Mouse (Mus musculus): ENCODE results near the gene Rabl6. TPM values are rescaled to one million over a fixed set of nuclear protein-coding genes. Genes with fewer than 3 reads are reported as not detected.

Gene Rabl6
- total RNA-seq, 2 experiments from 2014 or later = 128 to 145 TPM

- DNase-seq (ENCODE audit: extremely low spot score in 1 of 2, low spot score in 1 of 2) = no peak
Measured at GRCm38 (mm10) chr2:25596765-25597510, 11.4 kb downstream of the Rabl6 start.

GRCm38 (mm10) chr2:25591863-25592262, 16.5 kb downstream of the Rabl6 start:
- DNase-seq (ENCODE audit: extremely low spot score in 1 of 2, low spot score in 1 of 2) = no peak

GRCm38 (mm10) chr2:25588227-25588907, 20.0 kb downstream of the Rabl6 start:
- no peak for DNase-seq (ENCODE audit: extremely low spot score in 1 of 2, low spot score in 1 of 2)

GRCm38 (mm10) chr2:25587290-25587689, 21.0 kb downstream of the Rabl6 start:
- DNase-seq (ENCODE audit: extremely low spot score in 1 of 2, low spot score in 1 of 2) = no peak

DNA sequence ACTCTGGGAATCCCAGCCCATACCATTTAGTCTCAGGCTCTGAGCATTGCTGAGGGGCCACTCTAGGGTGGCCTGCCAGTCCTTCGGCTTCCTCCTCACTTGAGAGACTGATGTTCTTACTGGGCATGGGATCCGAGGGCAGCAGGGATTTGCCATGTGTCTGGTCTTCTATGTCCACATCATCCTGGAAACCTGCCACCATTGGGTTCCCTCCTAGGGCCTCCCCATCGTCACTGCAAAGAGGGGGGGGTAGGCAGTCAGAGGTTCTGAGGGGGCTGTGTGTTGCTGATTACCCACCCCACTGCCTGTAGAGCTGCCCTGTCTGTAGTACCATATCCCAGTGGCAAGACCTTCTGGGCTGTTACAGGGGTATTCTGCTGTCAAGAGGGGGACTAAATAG, 22.7 kb downstream of the Rabl6 start:
- no peak for DNase-seq (ENCODE audit: extremely low spot score in 1 of 2, low spot score in 1 of 2)

DNA sequence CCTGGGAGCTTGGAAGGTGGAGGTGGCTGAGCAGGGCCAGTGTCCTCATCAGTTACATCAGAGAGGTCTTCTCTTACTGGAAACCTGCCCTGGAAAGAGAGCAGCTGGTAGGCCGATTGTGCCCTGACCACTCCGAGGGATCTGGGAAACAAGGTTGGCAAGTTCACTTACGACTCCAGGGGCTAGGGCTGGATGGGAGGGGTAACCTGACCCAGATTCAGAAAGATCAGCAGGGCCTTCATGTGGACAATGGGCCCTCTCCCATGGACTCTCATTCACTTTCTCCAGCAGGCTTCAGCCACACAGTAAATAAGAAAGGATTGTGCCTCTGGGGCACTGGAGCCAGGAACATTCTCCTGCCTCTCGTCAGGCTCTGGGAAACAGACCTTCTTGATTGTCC, 23.5 kb downstream of the Rabl6 start:
- DNase-seq (ENCODE audit: extremely low spot score in 1 of 2, low spot score in 1 of 2) = no peak

DNA sequence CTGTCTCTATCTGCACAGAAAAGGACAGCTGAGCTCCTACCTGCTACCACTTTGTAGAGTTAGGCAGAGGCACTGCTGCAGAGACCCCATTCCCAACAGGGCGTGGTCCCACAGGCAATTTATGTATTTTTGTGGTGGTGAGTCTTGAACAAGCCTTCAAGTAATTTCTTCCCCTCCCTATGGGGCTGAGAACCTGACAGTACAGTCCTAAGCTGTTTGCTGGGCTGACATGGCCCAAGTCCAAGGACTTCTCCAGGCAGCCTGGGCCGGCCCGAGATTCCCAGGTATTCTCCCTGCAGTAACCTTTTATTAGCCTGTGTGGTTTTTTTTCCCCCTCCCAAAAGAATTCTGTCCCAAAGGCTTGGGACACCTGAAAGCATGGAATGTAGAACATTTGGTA, 24.2 kb downstream of the Rabl6 start:
- no peak for DNase-seq (ENCODE audit: extremely low spot score in 1 of 2, low spot score in 1 of 2)

GRCm38 (mm10) chr2:25583571-25583970, 24.8 kb downstream of the Rabl6 start:
- DNase-seq (ENCODE audit: extremely low spot score in 1 of 2, low spot score in 1 of 2) = no peak

- DNase-seq (ENCODE audit: extremely low spot score in 1 of 2, low spot score in 1 of 2) = peak in 1 of 2 experiments; percentile 31
Measured at GRCm38 (mm10) chr2:25583120-25583481, 25.2 kb downstream of the Rabl6 start.

DNA sequence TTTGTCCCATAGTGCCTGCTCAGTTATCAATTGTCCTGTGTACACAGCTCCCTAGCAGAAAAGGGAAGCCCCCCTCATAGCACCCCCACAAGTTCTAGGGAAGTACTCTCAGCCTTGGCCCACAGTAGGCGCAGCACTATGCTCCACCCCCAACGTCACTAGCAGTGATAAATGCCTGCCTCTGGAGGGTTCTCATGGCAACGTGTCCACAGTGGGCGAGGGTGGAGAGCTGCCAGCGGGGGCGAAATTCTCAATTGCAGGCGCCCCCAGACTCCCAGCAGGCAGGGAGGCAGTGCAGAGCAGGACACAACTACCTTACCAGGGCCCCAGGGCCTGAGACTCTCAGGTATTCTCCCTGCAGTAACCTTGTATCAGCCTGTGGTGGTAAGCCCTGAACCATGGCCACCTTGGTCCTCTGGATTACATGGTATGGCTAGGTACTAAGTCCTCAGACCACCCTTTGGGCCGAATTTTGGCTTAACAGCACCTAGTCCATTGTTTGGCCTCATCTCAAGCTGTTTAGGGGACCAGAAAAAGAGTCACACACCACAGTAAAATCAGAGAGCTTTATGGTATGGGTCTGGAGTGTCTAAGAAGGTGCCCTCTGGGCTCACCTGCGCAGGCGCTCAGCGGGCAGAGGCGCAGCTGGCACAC, 25.7 kb downstream of the Rabl6 start:
- DNase-seq (ENCODE audit: extremely low spot score in 1 of 2, low spot score in 1 of 2) = peak; percentile 71 to 76

- peak in 1 of 2 experiments; percentile 48 for DNase-seq (ENCODE audit: extremely low spot score in 1 of 2, low spot score in 1 of 2)
Measured at GRCm38 (mm10) chr2:25581901-25582301, 26.4 kb downstream of the Rabl6 start.

GRCm38 (mm10) chr2:25581294-25581864, 26.9 kb downstream of the Rabl6 start, which contains the start of gene Ajm1:
Gene Ajm1 (minus strand): TSS chr2:25581757.
- DNase-seq (ENCODE audit: extremely low spot score in 1 of 2, low spot score in 1 of 2) = peak; percentile 62 to 63

DNA sequence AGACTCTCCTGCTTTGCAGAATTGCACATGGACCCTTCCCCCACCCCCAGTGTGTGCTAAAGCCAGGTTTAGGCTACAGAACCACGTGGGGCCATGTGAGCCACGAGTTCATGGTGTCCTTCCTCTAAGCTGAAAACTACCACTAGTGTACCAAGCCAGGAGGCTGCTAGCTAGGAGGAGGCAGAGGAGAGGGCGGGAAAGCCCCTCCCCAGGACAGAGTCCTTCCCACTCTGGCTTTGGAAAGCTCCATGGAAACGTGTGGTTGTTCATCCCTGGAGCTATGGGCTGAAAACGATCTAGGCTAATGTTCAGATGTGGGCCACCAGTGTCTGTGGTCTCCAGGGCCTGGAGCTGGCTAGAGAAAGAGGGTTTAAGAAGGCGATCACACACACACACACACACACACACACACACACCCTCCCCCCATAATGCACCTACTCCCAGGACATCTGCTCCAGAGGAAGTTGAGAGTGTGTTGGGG, 27.7 kb downstream of the Rabl6 start:
- no peak for DNase-seq (ENCODE audit: extremely low spot score in 1 of 2, low spot score in 1 of 2)

GRCm38 (mm10) chr2:25579737-25580460, 28.4 kb downstream of the Rabl6 start:
- DNase-seq (ENCODE audit: extremely low spot score in 1 of 2, low spot score in 1 of 2) = peak in 1 of 2 experiments; percentile 36

DNA sequence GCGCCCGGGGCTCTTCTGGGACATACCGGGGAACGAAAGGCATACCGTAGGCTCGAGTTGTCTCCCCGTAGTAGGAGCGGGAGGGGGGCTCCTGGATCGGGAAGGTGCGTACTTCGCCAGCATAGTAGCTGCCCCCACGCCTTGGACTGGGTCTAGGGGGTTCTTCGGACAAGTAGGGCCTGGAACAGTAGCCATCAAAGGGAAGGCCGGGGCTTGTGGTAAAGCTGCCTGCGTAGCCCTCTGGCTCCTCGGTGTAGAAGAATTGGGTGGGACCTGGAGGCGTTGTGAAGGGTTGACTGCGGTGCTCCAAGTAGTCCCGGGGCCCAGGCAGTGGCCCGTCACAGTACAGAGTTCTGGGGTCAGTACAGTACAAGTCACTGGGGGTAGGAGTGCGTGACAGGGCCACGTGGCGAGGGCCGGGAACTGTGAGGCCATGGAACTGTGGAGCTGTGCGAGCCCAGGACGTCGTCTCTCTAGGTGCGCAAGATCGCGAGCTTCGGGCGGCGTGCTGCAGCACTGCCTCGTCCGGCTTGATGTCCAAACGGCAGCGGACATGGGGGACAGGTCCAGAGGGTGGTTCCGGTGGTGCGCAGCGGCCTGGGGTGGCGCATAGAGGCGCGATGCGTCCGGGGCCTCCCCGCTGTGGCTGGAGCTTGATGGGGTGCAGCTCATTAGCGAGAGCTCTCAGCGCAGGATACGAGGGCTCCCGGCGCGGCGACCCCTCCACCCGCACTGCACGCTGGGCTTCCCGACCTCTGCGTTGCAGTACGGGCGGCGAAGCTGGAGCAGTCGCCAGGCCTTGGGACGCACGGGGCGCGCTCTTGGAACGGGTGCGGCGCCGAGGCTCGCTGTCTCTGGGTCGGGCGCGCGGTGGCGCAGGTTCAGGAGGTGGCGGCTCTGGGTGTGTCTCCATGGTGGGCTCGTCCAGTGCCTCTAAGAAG, 29.3 kb downstream of the Rabl6 start:
- DNase-seq (ENCODE audit: extremely low spot score in 1 of 2, low spot score in 1 of 2) = no peak

GRCm38 (mm10) chr2:25577951-25578795, 30.1 kb downstream of the Rabl6 start:
- no peak for DNase-seq (ENCODE audit: extremely low spot score in 1 of 2, low spot score in 1 of 2)

DNA sequence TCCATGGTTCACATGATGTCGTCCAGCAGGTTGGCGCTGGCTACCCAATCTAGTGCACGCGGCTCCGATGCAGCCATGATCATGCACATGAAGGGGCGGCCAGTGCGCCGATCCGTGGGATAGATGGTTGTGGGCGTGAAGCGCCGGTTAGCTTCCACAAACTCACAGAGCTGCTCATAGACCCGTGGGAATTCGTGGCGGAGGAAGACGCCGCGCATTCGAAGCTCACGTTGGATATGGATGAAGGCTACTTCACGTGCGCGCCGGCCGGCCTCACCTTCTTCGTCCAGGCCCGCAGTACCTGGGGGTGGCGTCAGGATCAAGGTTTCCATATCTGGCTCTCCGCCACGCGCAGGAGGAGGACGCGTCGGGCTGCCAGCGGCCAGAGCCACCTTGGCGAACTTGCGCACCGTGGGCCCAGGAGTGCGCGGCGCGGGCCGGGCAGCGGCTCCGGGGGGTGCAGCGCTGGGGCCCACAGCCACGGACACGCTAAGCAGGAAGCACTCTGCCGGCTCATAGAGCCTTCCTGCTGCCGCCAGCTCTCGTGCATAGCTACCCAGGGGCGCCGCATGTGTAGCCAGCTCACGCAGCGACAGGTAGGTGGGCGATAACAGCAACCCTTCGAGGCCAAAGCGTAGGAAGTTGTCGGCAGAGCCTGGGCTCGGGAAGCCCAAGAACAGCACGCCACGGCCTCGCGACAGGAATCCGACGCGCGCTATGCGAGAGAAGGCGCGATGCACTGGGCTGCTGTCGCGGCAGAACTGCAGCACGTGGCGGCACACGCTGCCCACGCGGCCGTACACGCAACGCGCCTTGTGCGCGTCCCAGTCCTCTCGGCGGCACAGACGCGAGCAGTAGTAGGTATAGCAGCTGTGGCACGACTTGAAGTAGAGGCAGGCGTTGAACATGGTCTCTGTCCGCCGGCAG, 31.1 kb downstream of the Rabl6 start:
- no peak for DNase-seq (ENCODE audit: extremely low spot score in 1 of 2, low spot score in 1 of 2)
